Mouse (Mus musculus) ES-Bruce4 (cell line): ENCODE data around the gene Ranbp9.

ENCODE experiments used
- CTCF ChIP-seq: IDR thresholded peaks from one replicate; pipeline ENCODE4 v1.8.1; 2011; ENCODE audit warnings: low read depth, low read length
- EP300 ChIP-seq: IDR thresholded peaks from 2 replicates; pipeline ENCODE4 v1.6.1; 2011; ENCODE audit warnings: low read depth, low read length; ENCODE audit not compliant: insufficient read depth

- no peak for TF ChIP-seq EP300
- TF ChIP-seq CTCF, result no peak
Measured at GRCm38 (mm10) chr13:43362353-43362752, 118.7 kb downstream of the Ranbp9 start.
